Mouse (Mus musculus) limb, embryonic 13.5 days (tissue): ENCODE data around the gene Itgav. TPM values are rescaled to one million over a fixed set of nuclear protein-coding genes. Genes with fewer than 3 reads are reported as not detected.
A peak's percentile ranks its signal among the peaks of the same experiment; 100 is the strongest.
"Not testable (repeated sequence)": the region's sequence is repeated elsewhere in the genome, so short reads cannot be mapped to it uniquely, and the experiment has no call there.

Source experiments
- ATAC-seq: fragments of 200-750 bp; cut with Nextera tagmentation; 2 replicates; pipeline ENCODE4 v1.8.0; 2017; ENCODE audit warnings: low read depth, moderate number of reproducible peaks, moderate TSS enrichment; ENCODE audit not compliant: low FRiP score
- H3K27ac ChIP-seq: fragments of 300-500 bp; sonication (generic); 2 replicates; pipeline ENCODE4 v1.5.1; 2015; ENCODE audit warnings: inconsistent platforms, mild to moderate bottlenecking, moderate library complexity
- H3K27me3 ChIP-seq: fragments of 300-500 bp; sonication (generic); 2 replicates; pipeline ENCODE4 v1.6.1; 2015; ENCODE audit warnings: mild to moderate bottlenecking, inconsistent platforms
- H3K36me3 ChIP-seq: fragments of 300-500 bp; sonication (generic); 2 replicates; pipeline ENCODE4 v1.6.1; 2015; ENCODE audit warnings: inconsistent platforms, mild to moderate bottlenecking, moderate library complexity
- H3K4me1 ChIP-seq: fragments of 300-500 bp; sonication (generic); 2 replicates; pipeline ENCODE4 v1.6.1; 2015; ENCODE audit warnings: inconsistent platforms
- H3K4me2 ChIP-seq: fragments of 300-500 bp; sonication (generic); replicated peaks from 2 replicates; pipeline ENCODE4 v1.6.1; 2015; ENCODE audit warnings: inconsistent platforms, mild to moderate bottlenecking, moderate library complexity
- H3K4me3 ChIP-seq: fragments of 300-500 bp; sonication (generic); 2 replicates; pipeline ENCODE4 v1.5.1; 2015; ENCODE audit warnings: moderate library complexity, mild to moderate bottlenecking, inconsistent platforms
- H3K9ac ChIP-seq: fragments of 300-500 bp; sonication (generic); 2 replicates; pipeline ENCODE4 v1.6.1; 2015; ENCODE audit warnings: mild to moderate bottlenecking, inconsistent platforms
- H3K9me3 ChIP-seq: fragments of 300-500 bp; sonication (generic); 2 replicates; pipeline ENCODE4 v1.6.1; 2016; ENCODE audit warnings: inconsistent platforms
- WGBS: fragments of 180-500 bp; shearing (Covaris S2); methylation state at CpG from one replicate; pipeline ENCODE4 v1.1.7; 2015; 5-methylcytosine and 5-hydroxymethylcytosine counted together
- polyA plus RNA-seq: library from polyadenylated mRNA; unstranded; fragments of >200 nt; fragmentation: Nextera tagmentation; extraction: Ambion mirVana; gene quantifications from 2 replicates; pipeline ENCODE4 v1.2.1, GENCODE M21; 2015

Itgav gene
- polyA plus RNA-seq, 1 experiment from 2014 or later: 70.1 TPM

DNA sequence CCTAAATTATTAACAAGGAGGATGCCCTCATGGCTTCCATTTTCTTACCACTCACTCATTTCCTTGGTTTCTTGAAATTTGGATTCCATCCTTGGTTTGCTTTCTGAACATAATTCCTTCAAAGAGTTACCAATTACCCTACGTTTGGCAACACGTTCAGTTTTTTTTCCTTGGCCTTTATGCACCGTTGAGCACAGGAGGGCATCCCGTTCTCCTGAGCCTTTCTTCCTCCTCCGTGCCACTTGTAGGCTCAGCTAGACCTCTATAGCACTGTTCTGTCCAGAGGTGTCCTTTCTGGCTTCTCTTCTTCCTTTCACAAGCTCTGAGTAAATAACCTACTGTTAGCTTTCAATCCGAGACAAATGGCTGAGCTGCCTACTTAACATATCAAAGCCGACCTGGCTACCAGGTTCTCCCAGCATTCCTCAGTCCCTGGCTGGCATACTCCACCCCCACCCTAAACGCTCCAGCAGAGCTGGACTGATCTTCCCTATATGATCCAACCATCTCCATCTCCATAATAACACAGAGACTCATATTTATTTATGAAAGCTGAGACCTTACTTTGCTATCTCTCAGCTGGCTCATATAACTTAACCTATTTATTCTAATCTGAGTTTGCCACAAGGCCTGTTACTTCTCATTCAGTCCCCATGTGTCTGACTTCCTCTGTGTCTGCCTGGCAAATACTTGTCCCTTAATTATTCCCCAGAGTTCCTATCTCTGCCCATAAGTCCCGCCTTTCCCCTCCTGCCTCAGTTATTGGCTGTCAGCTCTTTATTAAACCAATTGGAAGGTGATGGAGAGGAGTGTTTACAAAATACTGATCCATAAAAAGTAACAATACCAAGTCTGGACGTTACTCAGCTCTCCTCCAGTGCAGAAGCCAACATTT lies 31.3 kb upstream of the Itgav start:
- no peak overlapping the region for H3K4me2 ChIP-seq
- H3K27me3 ChIP-seq: no peaks in the 10 kb centered on the region
- H3K9me3 ChIP-seq: no peaks in the 10 kb centered on the region
- H3K9ac ChIP-seq: no peak overlapping the region
- no peaks in the 10 kb centered on the region for H3K4me1 ChIP-seq
- H3K4me3 ChIP-seq: no peak overlapping the region
- 42% methylated on average over 10 of the region's 10 CpGs for WGBS
- no peak for ATAC-seq
- H3K36me3 ChIP-seq: no peaks in the 10 kb centered on the region
- no peak overlapping the region for H3K27ac ChIP-seq

DNA sequence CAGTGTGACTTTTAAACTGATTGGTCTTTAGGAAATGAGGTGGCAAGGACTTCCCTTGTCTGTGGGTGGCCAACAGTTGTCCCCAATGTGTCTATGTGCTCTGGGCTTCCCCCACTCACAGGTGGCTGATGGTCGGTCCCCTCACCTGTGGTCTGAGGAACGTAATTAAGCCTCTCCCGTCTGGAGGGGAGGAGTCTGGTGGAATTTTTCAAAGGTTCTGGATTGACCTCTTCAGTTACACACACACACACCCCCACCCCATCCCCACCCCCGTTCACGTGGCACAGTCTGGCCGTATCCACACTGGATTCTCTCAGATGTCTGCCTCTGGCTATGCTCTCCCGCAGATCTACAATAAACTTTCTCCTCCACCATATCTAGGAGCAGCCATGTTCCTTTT lies 30.1 kb upstream of the Itgav start:
- Histone ChIP-seq H3K4me2 (no peak overlapping the region), H3K9me3 (no peaks in the 10 kb centered on the region), H3K4me3 (no peak overlapping the region), H3K36me3 (no peaks in the 10 kb centered on the region), H3K4me1 (no peaks in the 10 kb centered on the region), H3K27me3 (no peaks in the 10 kb centered on the region), H3K9ac (no peak overlapping the region), H3K27ac (no peak overlapping the region)
- WGBS: 58% methylated on average over 7 of the region's 7 CpGs
- ATAC-seq: no peak

DNA sequence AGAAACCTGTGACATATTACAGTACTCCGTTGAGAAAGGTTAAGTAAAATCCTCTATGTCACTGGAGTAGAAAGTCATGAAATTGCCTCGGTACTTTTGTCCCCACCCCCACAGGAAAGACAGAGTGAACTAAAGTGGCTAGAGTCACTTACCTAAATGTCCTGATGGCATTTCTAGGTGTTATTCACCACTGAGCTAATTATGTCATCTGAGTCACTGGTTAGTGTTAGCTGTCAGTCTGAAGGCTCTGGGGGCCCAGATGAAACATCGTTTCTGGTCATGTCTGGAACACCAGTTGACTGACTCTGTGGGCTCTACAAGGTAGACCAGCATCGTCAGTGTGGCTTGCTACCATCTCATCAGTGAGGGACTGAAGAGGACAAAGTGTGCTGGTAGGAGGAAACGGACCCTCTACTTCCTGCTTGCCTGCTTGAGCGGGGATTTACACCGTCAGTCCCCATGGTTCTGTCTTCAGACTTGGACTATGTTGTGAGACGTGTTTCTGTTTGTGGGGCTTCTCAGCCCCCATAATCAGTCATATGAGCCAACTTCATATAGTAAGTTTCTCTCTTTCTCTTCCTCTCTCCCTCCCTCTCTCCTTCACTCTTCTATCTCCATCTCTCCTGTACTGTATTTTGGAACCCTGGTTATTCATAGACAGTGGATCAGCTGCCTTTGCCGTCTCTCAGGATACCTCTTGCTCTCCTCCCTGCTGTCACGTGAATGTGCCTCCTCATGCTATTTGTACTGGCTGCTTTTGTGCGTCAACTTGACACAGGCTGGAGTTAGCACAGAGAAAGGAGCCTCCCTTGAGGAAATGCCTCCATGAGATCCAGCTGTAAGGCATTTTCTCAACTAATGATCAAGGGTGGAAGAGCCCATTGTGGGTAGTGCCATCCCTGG lies 28.6 kb upstream of the Itgav start:
- Histone ChIP-seq H3K4me3 (no peak overlapping the region), H3K36me3 (no peaks in the 10 kb centered on the region), H3K27ac (no peak overlapping the region), H3K4me1 (no peaks in the 10 kb centered on the region), H3K27me3 (no peaks in the 10 kb centered on the region), H3K9me3 (no peaks in the 10 kb centered on the region), H3K4me2 (no peak overlapping the region), H3K9ac (no peak overlapping the region)
- 68% methylated on average over 11 of the region's 11 CpGs for WGBS
- no peak for ATAC-seq

DNA sequence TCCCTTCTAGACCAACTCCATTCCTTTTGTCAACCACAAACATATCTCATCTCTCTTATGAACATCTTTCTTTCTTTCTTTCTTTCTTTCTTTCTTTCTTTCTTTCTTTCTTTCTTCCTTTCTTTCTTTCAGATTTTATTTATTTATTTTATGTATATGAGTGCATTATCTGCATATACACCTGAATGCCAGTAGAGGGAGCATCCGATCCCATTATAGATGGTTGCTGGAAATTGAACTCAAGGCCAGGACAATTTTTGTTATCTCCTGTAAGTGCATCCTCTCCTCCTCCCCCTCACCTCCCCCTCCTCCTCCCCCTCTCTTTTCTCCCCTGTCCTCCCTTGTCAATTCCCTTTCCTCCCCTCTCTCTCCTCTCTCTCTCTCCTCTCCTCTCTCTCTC lies 25.7 kb upstream of the Itgav start:
- no peaks in the 10 kb centered on the region for H3K9me3 ChIP-seq
- H3K9ac ChIP-seq: no peak overlapping the region
- H3K4me2 ChIP-seq: no peak overlapping the region
- ATAC-seq: no peak
- H3K27me3 ChIP-seq: no peaks in the 10 kb centered on the region
- H3K36me3 ChIP-seq: no peaks in the 10 kb centered on the region
- WGBS: 67% methylated on average over 1 of the region's 1 CpGs
- no peak overlapping the region for H3K27ac ChIP-seq
- H3K4me1 ChIP-seq: peaks cover 7% of the 10 kb centered on the region; the same call in 1 of the 2 replicates
- no peak overlapping the region for H3K4me3 ChIP-seq

DNA sequence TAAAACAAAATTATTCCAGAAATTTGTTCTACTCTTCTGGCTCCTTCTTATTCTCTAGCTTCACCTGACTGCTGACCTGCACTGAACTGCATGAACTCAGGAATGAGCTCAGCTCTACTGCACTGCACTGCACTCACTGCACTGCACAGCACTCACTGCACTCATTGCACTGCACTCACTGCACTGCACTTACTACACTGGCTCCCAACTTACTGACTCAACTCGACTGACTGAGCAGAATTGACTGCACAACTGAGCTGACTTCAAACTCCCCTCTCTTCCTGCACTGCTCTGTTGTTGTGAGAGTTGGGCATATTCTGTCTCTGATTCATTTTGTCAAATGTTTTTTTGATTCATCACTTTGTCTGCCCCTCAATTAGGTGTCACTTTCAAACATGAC lies 24.9 kb upstream of the Itgav start:
- ATAC-seq: no peak

DNA sequence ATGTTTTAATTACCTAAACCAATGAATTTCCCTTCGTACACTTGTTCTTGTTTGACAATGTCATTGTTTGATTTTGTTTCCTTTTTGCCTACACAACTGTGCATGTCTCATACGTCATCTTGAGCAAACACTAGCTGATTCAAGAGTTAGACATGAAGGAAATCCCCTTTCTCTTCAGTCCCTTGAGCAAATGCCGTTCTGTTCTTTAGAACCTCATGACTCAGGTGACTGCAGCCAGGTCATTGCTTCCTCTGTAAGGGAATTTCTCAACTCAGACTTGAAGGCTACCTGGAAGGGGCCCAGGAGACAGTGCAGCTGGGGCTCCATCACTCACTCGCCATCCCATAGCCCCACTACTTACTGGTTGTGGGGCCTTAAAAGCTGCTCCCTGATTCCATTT lies 23.5 kb upstream of the Itgav start:
- Histone ChIP-seq H3K9ac (no peak overlapping the region), H3K4me3 (no peak overlapping the region), H3K27me3 (no peaks in the 10 kb centered on the region), H3K9me3 (no peaks in the 10 kb centered on the region), H3K36me3 (no peaks in the 10 kb centered on the region), H3K4me2 (no peak overlapping the region), H3K27ac (no peak overlapping the region), H3K4me1 (peaks cover 12% of the 10 kb centered on the region; the same call in 1 of the 2 replicates)
- 83% methylated on average over 4 of the region's 4 CpGs for WGBS
- ATAC-seq: no peak

More for the DNA sequence above, 24.9 kb upstream of the Itgav start:
- Histone ChIP-seq H3K36me3 (no peaks in the 10 kb centered on the region), H3K9me3 (no peaks in the 10 kb centered on the region), H3K27me3 (no peaks in the 10 kb centered on the region), H3K4me3 (no peak overlapping the region), H3K4me1 (peaks cover 7% of the 10 kb centered on the region; the same call in 1 of the 2 replicates), H3K27ac (no peak overlapping the region), H3K9ac (no peak overlapping the region), H3K4me2 (no peak overlapping the region)
- WGBS: 50% methylated on average over 1 of the region's 1 CpGs

DNA sequence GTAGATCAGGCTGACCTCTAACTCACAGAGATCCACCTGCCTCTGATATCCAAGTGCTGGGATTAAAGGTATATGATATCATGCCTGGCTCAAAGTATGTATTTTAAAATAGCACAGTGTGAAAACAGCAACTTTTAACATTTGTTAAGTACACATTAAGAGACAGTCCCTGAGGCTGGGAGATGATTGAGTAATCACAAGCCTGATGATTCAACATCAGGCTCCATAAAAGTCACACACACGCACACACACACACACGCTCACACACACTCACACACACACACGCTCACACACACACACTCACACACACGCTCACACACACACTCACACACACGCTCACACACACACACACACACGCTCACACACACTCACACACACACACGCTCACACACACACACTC lies 21.8 kb upstream of the Itgav start:
- WGBS: 91% methylated on average over 7 of the region's 7 CpGs
- Histone ChIP-seq H3K9me3 (no peaks in the 10 kb centered on the region), H3K4me3 (no peak overlapping the region), H3K27me3 (no peaks in the 10 kb centered on the region), H3K9ac (no peak overlapping the region), H3K4me2 (no peak overlapping the region), H3K4me1 (peaks cover 15% of the 10 kb centered on the region; the same call in 1 of the 2 replicates), H3K27ac (no peak overlapping the region), H3K36me3 (no peaks in the 10 kb centered on the region)
- ATAC-seq: no peak

DNA sequence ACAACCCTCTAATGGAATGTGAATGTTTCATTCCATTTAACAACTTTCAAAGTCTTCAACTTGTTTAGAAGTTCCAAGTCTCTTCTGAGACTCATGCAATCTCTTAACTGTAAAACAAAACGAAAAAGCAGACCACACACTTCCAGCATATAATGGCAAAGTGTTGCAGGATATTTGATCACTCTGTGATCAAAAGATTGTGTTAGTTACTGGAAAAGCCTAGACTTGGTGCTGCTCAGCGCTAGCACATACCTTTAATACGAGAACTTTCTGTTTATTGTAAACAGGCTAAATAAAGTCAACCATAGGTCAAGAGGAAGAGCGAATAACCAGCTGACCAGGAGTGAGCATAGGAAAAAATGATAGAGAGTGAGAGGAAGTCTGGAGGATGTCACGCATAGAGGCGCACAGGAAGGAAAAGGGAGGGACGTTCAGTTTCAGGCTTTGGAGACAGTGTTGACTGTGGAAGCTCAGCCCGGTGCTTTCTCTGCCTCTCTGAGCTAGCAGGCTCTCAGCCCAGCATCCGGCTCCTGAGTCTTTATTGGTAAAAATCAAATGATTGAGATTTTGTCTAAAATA lies 18.5 kb upstream of the Itgav start:
- Histone ChIP-seq H3K9ac (no peak overlapping the region), H3K36me3 (no peaks in the 10 kb centered on the region), H3K4me1 (peaks cover 35% of the 10 kb centered on the region), H3K4me3 (no peak overlapping the region), H3K27me3 (no peaks in the 10 kb centered on the region), H3K27ac (no peak overlapping the region), H3K9me3 (no peaks in the 10 kb centered on the region), H3K4me2 (no peak overlapping the region)
- 72% methylated on average over 9 of the region's 9 CpGs for WGBS
- ATAC-seq: no peak

DNA sequence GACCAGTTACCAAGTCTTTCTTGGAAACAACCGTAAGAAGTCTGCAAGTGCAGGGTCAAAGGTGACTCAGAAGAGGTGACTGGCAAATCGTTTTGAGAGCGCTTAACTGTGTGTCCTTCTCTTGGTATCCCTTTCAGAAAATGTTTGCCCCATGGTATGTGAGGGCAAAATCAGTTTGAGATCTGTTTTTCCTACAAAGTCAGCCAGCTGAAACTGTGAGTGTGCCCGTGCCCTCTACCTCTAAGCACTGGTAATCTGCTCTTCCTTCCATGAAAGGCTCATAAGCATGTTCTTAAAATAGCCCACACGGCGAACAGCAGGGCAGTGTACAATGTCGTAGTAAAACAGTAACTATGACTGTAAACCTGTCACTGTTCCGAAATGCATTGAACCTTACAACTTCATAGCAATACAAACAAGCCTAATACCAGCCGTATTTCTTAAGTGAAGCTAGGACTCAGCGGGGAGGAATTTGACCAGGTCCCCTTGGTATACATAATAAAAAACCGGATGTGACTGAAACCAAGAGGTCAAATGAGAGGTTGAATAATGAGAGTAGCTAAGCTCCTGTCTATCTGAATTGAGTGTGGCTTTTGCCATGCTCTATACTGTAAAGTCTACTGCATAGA lies 14.2 kb upstream of the Itgav start:
- peak overlapping the region; percentile 24; the same call in 1 of the 2 replicates for H3K4me2 ChIP-seq
- peak overlapping the region; percentile 22; the same call in 1 of the 2 replicates for H3K27ac ChIP-seq
- no peaks in the 10 kb centered on the region for H3K27me3 ChIP-seq
- H3K4me3 ChIP-seq: no peak overlapping the region
- WGBS: 11% methylated on average over 11 of the region's 11 CpGs
- H3K4me1 ChIP-seq: peaks cover 40% of the 10 kb centered on the region
- H3K36me3 ChIP-seq: no peaks in the 10 kb centered on the region
- H3K9ac ChIP-seq: no peak overlapping the region
- no peak; the same call in 1 of the 2 replicates for ATAC-seq
- H3K9me3 ChIP-seq: no peaks in the 10 kb centered on the region

DNA sequence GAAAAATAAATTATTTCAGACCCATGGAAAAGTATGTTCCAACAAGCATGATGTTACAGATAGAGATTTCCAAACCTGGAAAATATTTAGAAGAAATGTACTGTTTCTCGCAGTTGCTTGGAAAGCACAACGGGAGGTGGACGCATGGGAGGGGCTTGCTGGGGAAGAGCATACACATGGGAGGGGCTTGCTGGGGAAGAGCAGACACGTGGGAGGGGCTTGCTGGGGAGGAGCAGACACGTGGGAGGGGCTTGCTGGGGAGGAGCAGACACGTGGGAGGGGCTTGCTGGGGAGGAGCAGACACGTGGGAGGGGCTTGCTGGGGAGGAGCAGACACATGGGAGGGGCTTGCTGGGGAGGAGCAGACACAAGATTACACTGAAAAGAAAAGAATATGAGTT lies 10.9 kb upstream of the Itgav start:
- WGBS: 85% methylated on average over 7 of the region's 7 CpGs
- not testable (repeated sequence) for H3K4me3 ChIP-seq, H3K9ac ChIP-seq, H3K27me3 ChIP-seq, H3K9me3 ChIP-seq, H3K4me2 ChIP-seq, H3K36me3 ChIP-seq, ATAC-seq, H3K27ac ChIP-seq
- H3K4me1 ChIP-seq: peaks cover 32% of the 10 kb centered on the region

DNA sequence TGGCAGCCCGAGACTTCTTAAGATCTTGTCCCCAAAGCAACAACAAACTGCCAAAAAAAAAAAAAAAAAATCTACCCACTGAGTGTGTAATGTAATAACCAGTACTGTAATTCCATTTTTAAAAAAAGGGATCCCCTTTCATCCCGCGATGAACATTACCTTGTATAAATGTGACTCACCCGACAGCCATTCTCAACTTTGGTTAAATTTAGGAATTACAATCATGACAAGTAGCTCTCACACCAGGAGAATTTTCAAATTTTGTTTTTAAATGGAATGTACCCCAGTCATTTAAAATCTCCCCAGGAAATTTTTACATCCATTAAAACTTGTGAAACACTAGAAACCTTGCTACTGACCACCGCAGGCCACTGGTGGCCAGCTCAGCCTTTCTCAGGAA lies 10.3 kb upstream of the Itgav start:
- no peak for ATAC-seq
- Histone ChIP-seq H3K4me1 (peaks cover 27% of the 10 kb centered on the region), H3K4me3 (no peak overlapping the region), H3K9ac (no peak overlapping the region), H3K27me3 (no peaks in the 10 kb centered on the region), H3K9me3 (no peaks in the 10 kb centered on the region), H3K4me2 (peak overlapping the region; percentile 38), H3K36me3 (no peaks in the 10 kb centered on the region), H3K27ac (no peak overlapping the region)
- 54% methylated on average over 5 of the region's 5 CpGs for WGBS
